Mouse (Mus musculus): ENCODE results near the gene Pxmp2.

Pxmp2 gene

DNA sequence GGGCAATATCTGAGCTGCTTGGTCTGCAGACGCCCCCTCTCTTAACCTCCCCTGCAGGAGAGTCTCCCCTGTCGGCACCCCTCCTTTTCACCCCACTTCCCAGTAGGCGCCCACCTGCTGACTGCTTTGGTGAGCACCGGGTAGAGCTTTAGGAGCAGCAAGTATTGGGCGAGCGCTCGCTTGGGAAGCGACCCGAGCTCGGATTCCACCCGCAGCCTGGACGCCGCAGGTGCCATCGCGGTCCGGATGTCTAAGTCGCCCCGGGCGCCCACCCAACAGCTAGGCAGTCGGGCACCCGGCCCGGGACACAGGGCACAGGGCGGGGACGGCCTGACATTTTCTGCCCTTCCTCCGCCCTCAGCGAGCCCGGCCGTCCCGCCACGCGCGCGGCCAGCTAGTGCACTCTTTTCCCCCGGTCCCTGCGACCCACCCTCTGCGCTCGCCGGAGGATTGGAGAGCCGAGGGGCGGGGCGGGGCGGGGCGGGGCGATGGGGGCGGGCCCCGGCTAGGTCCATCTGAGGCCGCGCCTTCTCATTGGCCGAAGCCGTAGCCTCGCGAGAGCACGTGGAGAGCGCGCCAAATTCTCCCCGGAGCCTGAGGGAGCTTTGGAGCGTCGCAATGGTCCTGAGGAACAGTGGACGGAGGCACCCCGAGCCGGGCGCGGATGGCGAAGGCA is at the start of gene Pxmp2, which contains the start of gene Pole:
Pxmp2 (minus strand) TSS at position 417 of the 676 bp plus-strand sequence.
Pole (plus strand) TSS at position 537 of the 676 bp plus-strand sequence.
- H3K36me3 ChIP-seq (ENCODE audit: control insufficient read depth, insufficient read depth, low read length, poor library complexity, severe bottlenecking) = no peaks in the 10 kb centered on the region
- H3K27me3 ChIP-seq (ENCODE audit: control insufficient read depth, insufficient read depth, low read length, poor library complexity, severe bottlenecking) = peaks cover 2% of the 10 kb centered on the region; the same call in 1 of the 2 replicates
- peak; percentile 91 for DNase-seq (ENCODE audit: low read depth, low spot score)

DNA sequence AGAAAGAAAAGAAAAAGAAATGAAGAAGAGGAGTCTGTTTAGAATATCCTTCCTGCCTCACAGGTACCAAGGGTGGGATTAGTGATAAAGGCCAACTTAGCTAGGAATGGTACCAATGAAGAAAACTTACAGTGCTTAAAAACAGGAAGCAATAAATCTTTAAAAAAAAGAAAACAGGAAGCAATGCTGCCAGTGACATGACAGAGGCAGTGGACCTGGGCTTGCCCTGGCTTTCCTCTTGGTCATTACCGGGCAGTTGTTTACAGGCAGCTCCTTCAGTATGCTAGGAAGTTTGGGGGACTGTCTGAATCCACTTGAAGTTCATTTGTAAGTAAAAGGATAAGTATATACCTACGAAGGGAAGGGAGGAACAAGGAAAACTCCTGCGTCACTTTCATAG is 44.5 kb upstream of the Pxmp2 start:
- Histone ChIP-seq H3K36me3 (ENCODE audit: control insufficient read depth, insufficient read depth, low read length, poor library complexity, severe bottlenecking) (no peaks in the 10 kb centered on the region), H3K27me3 (ENCODE audit: control insufficient read depth, insufficient read depth, low read length, poor library complexity, severe bottlenecking) (no peaks in the 10 kb centered on the region)
- no peak for DNase-seq (ENCODE audit: low read depth, low spot score)

DNA sequence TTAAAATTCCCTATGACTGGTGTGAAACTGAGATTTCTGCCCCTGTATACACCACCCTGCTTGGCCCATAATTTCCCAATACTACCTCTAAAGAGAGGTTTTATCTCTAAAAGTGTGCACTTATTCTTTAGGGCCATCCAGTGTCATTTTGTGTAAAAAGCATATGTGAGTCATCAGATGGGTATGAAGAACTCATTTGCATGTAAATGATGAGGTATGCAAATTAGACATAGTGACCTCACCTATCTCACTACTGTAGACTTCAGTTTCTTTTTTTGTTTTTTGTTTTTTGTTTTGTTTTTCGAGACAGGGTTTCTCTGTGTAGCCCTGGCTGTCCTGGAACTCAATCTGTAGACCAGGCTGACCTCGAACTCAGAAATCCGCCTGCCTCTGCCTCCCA is 27.1 kb upstream of the Pxmp2 start:
- no peaks in the 10 kb centered on the region for H3K36me3 ChIP-seq (ENCODE audit: control insufficient read depth, insufficient read depth, low read length, poor library complexity, severe bottlenecking)
- no peaks in the 10 kb centered on the region for H3K27me3 ChIP-seq (ENCODE audit: control insufficient read depth, insufficient read depth, low read length, poor library complexity, severe bottlenecking)
- no peak for DNase-seq (ENCODE audit: low read depth, low spot score)

DNA sequence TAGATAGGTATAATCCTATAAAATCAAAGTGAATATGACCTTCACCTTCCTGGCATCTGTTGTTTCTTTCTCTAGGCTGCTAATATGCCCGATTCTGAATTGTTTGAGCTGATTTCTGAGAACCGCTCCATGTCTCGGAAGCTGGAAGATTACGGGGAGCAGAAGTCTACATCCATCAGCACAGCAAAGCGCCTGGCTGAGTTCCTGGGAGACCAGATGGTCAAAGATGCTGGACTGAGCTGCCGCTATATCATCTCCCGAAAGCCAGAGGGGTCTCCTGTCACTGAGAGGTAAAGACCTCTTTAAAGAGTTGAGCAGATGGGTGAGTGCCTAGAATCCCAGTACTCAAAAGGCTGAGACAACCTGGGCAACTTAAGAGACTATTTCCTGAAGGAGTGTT is 22.9 kb upstream of the Pxmp2 start:
- H3K36me3 ChIP-seq (ENCODE audit: control insufficient read depth, insufficient read depth, low read length, poor library complexity, severe bottlenecking) = no peaks in the 10 kb centered on the region
- H3K27me3 ChIP-seq (ENCODE audit: control insufficient read depth, insufficient read depth, low read length, poor library complexity, severe bottlenecking) = no peaks in the 10 kb centered on the region
- DNase-seq (ENCODE audit: low read depth, low spot score) = no peak

DNA sequence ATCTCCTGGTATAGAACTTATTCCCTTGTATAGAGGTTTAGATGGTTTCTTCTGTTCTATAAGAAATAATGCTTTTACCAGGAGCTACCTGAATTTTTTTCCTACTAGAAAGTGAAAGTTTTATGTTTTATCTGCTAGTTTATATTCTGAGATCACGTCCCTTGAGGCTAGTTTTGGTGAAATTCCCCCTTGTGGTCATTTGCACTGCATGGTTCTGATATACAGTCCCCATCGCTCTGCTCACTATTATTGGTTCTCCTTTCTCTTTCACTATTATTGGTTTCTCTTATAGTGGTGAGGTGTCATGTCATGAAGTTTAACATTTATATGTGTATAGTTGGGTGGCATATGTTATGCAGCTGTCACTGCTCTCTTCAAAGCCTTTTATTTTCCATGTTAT is 14.6 kb upstream of the Pxmp2 start:
- H3K36me3 ChIP-seq (ENCODE audit: control insufficient read depth, insufficient read depth, low read length, poor library complexity, severe bottlenecking) = no peaks in the 10 kb centered on the region
- DNase-seq (ENCODE audit: low read depth, low spot score) = peak; percentile 51

DNA sequence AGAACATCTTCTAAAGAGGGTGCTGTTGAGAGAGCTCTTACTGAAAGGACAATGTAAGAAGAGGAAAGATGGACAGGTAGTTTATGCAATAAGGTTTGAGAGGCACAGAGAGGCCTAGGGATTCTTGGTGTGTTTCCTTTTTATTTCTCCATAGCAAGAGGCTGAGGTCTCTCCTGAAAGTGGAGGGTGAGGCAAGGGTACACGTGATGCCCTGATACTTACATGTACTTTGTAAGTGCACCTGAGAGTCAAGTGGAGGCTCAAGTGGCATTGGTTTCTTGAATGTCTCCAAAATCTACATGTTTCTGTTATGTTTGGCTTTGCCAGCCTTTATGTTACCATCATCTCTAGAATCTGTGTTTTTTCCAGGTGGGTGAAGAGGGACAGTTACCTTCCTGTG is 10.7 kb upstream of the Pxmp2 start:
- no peaks in the 10 kb centered on the region for H3K36me3 ChIP-seq (ENCODE audit: control insufficient read depth, insufficient read depth, low read length, poor library complexity, severe bottlenecking)
- DNase-seq (ENCODE audit: low read depth, low spot score) = no peak
- H3K27me3 ChIP-seq (ENCODE audit: control insufficient read depth, insufficient read depth, low read length, poor library complexity, severe bottlenecking) = no peaks in the 10 kb centered on the region

More for the DNA sequence above, 14.6 kb upstream of the Pxmp2 start:
- no peaks in the 10 kb centered on the region for H3K27me3 ChIP-seq (ENCODE audit: control insufficient read depth, insufficient read depth, low read length, poor library complexity, severe bottlenecking)

DNA sequence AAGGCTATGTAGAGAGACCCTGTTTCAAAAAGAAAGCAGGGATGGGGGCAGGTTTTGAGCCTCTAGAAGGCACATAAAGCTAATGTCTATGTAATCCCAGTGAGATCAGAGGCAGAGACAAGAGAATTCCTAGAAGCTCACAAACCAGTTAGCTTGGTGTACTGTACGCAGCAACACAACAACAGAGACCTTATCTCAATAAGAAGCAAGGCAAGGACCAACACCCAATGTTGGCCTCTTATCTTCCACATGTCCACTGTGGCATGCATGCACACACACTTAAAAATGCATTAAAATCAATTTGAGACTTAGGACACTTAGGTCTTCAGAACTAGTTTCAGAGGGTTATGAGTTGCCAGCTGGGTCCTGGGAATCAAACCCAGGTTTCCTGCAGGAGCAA is 5.7 kb upstream of the Pxmp2 start:
- Histone ChIP-seq H3K27me3 (ENCODE audit: control insufficient read depth, insufficient read depth, low read length, poor library complexity, severe bottlenecking) (no peaks in the 10 kb centered on the region), H3K36me3 (ENCODE audit: control insufficient read depth, insufficient read depth, low read length, poor library complexity, severe bottlenecking) (no peaks in the 10 kb centered on the region)
- DNase-seq (ENCODE audit: low read depth, low spot score) = no peak

DNA sequence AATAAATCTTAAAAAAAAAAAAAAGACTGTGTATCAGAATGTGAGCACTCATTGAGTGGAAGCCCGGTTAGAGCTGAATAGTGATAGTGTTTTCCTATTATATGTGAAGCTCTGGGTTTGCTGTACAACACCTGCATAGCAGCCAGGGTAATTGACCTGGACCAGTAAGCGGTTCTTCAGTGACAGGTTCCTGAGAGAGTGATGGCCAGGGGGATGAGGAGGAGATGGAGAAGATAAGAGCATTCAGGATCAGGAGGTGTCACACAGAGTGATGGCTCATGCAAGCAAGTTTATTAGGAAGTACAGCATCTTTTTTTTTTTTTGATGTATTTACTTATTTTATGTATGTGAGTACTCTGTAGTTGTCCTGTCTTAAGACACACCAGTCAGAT is 1.1 kb upstream of the Pxmp2 start:
- Histone ChIP-seq H3K27me3 (ENCODE audit: control insufficient read depth, insufficient read depth, low read length, poor library complexity, severe bottlenecking) (peaks cover 2% of the 10 kb centered on the region; the same call in 1 of the 2 replicates), H3K36me3 (ENCODE audit: control insufficient read depth, insufficient read depth, low read length, poor library complexity, severe bottlenecking) (no peaks in the 10 kb centered on the region)
- DNase-seq (ENCODE audit: low read depth, low spot score) = no peak

DNA sequence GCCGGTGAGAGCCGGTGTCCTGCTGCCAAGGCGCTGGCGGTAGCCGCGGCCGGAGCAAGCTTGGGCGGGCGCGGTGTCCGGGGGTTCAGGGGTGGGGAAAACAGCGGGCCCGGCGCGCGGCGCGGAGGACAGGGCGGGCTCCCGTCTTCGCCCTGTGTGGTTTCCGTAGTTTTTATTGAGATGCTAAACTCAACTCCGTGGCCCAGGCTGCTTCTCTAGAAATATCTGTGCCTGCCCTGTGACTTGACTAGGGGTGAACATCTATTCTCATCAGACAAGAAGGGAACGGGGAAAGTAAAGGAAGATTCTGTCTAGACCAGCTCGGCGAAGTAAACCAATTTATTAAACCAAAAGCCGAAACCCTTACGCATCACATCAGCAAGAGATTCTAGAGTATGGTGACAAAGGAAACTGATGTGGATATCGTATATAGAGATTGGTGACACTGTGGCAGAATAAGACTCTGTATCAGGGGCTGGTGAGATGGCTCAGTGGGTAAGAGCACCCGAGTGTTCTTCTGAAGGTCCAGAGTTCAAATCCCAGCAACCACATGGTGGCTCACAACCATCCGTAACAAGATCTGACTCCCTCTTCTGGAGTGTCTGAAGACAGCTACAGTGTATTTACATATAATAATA is 579 bp upstream of the Pxmp2 start:
- Histone ChIP-seq H3K27me3 (ENCODE audit: control insufficient read depth, insufficient read depth, low read length, poor library complexity, severe bottlenecking) (peaks cover 2% of the 10 kb centered on the region; the same call in 1 of the 2 replicates), H3K36me3 (ENCODE audit: control insufficient read depth, insufficient read depth, low read length, poor library complexity, severe bottlenecking) (no peaks in the 10 kb centered on the region)
- no peak for DNase-seq (ENCODE audit: low read depth, low spot score)

DNA sequence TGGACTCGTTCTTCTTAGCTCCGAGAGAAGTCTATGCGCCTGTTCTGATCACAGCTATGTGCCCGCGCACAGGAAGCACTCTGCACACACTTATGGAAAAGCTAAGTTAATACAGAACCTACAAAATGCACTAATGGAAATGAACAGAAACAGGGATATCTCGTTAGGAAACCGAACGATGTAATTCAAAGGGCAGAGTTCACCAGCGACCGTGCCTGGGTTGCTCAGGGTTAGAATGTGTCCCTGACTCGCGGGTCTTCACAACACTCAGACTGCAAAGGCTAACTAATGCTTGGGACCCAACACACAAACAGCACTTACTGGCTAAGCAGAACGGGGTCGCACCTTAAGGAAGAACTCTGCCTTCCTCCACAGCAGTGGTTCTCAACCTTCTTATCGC is 830 bp downstream of the Pxmp2 start:
- H3K36me3 ChIP-seq (ENCODE audit: control insufficient read depth, insufficient read depth, low read length, poor library complexity, severe bottlenecking) = no peaks in the 10 kb centered on the region
- DNase-seq (ENCODE audit: low read depth, low spot score) = peak; percentile 23
- H3K27me3 ChIP-seq (ENCODE audit: control insufficient read depth, insufficient read depth, low read length, poor library complexity, severe bottlenecking) = peaks cover 2% of the 10 kb centered on the region; the same call in 1 of the 2 replicates

DNA sequence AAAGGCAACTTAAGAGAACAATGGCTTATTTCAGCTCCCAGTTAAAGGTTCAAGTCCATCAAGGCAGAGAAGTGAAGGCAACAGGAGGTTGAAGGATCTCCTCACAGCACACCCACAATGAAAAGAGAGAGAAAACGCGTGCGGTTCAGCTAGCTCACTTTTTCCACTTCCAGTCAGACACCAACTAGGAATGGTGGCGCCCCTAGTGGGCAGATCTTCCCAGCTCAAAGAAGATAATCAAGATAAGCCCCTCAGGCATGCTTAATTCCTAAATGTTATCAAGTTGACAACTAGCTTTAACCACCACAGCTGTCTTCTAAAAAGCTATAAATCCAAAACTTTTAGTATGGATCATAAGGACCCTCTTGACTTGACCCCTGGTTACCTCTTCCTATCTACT is 1.4 kb downstream of the Pxmp2 start:
- Histone ChIP-seq H3K27me3 (ENCODE audit: control insufficient read depth, insufficient read depth, low read length, poor library complexity, severe bottlenecking) (peaks cover 2% of the 10 kb centered on the region; the same call in 1 of the 2 replicates), H3K36me3 (ENCODE audit: control insufficient read depth, insufficient read depth, low read length, poor library complexity, severe bottlenecking) (no peaks in the 10 kb centered on the region)
- peak; percentile 84 for DNase-seq (ENCODE audit: low read depth, low spot score)

DNA sequence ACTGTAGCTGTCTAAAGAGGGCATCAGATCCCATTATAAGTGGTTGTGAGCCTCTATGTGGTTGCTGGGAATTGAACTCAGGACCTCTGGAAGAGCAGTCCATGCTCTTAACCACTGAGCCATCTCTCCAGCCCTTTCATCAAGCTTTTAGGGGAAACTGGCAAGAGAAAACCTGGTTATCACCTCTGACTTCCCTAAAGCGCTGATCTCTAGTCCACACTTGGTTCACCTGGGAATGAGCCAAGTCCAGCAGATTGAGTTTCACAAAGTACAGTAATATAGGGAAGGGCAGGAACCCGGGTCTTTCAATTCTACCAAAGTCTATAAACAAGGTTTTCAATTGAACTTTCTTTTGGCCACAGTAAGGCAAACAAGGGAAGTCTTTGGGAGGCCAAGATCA is 4.0 kb downstream of the Pxmp2 start:
- Histone ChIP-seq H3K36me3 (ENCODE audit: control insufficient read depth, insufficient read depth, low read length, poor library complexity, severe bottlenecking) (no peaks in the 10 kb centered on the region), H3K27me3 (ENCODE audit: control insufficient read depth, insufficient read depth, low read length, poor library complexity, severe bottlenecking) (peaks cover 2% of the 10 kb centered on the region; the same call in 1 of the 2 replicates)
- no peak for DNase-seq (ENCODE audit: low read depth, low spot score)

DNA sequence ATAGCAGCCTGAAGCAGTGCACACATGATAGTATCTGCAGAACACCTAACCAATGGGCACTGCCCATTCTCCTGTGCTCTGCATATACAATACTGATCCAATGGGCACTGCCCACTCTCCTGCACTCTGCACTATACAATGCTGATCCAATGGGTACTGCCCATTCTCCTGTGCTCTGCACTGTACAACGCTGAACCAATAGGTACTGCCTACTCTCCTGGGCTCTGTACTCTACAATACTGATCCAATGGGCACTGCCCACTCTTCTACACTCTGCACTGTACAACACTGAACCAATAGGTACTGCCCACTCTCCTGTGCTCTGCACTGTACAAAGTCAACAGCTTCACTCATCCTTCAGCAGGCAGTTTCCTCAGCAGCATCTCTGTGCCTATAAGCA is 9.1 kb downstream of the Pxmp2 start:
- Histone ChIP-seq H3K27me3 (ENCODE audit: control insufficient read depth, insufficient read depth, low read length, poor library complexity, severe bottlenecking) (no peaks in the 10 kb centered on the region), H3K36me3 (ENCODE audit: control insufficient read depth, insufficient read depth, low read length, poor library complexity, severe bottlenecking) (no peaks in the 10 kb centered on the region)
- DNase-seq (ENCODE audit: low read depth, low spot score) = no peak

DNA sequence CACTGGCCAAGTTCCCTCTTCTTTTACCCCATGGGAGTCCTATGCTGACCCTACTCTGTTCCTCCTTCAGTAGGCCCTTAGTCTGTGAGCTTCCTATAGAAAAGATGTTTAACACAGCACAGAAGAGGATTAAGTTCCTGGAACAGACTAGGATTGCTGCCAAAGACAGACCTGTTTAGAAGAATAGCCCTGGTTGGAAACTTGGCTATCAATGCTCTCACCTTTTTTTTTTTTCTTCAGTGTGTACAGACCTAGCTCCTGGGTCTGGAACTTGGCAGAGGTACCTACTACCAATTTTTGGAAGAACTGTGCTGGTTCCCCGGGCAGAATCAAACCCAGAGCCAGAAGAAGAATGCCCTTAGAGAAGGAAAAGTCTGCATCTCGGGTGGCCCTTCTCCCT is 9.6 kb downstream of the Pxmp2 start:
- Histone ChIP-seq H3K36me3 (ENCODE audit: control insufficient read depth, insufficient read depth, low read length, poor library complexity, severe bottlenecking) (no peaks in the 10 kb centered on the region), H3K27me3 (ENCODE audit: control insufficient read depth, insufficient read depth, low read length, poor library complexity, severe bottlenecking) (no peaks in the 10 kb centered on the region)
- no peak for DNase-seq (ENCODE audit: low read depth, low spot score)

DNA sequence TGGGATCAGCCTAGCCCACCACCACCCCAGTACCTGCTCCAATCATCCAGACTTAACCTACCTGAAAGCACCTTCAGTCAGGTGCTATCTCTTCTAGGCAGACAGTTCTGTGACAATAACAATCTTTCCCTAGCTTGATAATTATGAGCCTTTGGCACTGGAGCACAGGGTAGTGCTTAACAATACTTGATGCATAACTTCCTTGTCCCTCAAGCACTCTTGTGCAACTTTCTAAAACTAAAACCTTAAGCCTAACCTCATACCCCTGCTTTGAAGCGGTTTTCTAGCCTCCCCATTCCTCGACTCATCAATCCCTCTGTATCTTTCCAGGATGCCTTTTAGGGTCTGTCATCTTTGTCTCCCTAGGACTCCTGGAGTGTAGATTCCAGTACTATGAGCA is 11.1 kb downstream of the Pxmp2 start:
- no peaks in the 10 kb centered on the region for H3K36me3 ChIP-seq (ENCODE audit: control insufficient read depth, insufficient read depth, low read length, poor library complexity, severe bottlenecking)
- no peaks in the 10 kb centered on the region for H3K27me3 ChIP-seq (ENCODE audit: control insufficient read depth, insufficient read depth, low read length, poor library complexity, severe bottlenecking)
- no peak for DNase-seq (ENCODE audit: low read depth, low spot score)

All from splenic B cell, adult 2 months (primary cell).